Mouse (Mus musculus) kidney, postnatal 4 days (tissue): ENCODE data around the gene Smim5.
"Not testable (repeated sequence)": the region's sequence is repeated elsewhere in the genome, so short reads cannot be mapped to it uniquely, and the experiment has no call there.

Experiments used
- DNase-seq, 2 experiments: peaks; one replicate each; pipeline ENCODE4 v3.0.0; 2021; ENCODE audit warnings: mixed read lengths in 2 of 2

The Smim5 gene

DNA sequence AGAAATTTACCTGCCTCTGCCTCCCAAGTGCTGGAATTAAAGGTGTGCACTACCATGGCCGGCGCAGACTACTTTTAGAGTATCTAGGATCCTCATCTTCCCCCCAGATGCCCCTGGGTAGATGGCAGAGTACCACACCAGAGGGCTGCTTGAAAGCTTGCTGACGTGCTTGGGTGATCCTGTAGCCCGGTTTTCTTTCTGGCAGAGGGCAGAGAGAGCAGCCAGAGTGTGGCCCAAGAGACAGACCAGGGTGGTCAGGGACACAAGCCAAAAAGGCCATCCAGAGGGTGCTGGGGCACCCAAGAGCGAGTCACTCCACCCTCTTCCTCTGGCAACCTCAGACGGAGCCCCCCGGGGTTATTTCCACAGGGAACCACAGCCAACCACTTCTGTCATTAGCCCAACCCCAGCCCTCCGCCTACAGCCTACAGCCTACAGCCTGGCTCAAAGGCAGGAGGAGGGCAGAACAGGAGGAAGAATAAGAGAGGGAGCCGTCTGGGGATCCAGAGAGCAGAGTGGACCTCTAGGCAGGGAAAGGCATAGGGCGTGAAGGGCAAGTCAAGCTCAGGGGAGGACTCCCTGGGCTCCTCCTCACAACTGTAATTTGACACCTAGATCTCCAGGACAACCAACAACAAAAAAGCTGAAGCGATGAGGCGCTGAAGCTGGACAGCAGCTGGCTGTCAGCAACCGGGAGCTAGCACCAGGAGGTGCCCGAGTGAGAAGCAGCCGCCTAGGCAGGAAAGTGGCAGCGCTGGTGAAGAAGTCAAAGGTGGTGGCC lies at the start of gene Smim5:
Smim5 (plus strand) TSS at position 481 of the 781 bp plus-strand sequence.
- peak; percentile 73 to 83 for DNase-seq

DNA sequence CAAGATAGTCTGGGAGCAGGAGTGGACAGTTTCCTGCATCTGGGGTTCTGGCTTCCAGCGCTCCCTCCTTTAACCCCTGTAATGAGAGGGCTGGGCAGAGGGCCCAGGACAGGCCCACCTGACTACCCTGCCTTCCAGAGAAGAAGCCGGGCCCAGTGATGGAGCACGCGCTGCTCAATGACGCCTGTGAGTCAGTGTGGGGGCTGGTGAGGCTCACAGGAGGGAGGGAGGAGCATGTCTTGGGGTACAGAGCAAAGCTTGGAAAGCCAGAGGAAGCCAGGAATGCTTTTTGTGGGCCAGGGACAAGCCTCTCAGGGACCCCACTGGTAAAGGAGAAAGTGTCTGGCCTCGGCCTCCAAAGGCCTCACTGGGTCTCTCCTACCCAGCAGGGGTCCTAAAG lies 45.1 kb upstream of the Smim5 start:
- DNase-seq = no peak

GRCm38 (mm10) chr11:115857146-115857545 lies 42.6 kb upstream of the Smim5 start:
- DNase-seq = not testable (repeated sequence)

DNA sequence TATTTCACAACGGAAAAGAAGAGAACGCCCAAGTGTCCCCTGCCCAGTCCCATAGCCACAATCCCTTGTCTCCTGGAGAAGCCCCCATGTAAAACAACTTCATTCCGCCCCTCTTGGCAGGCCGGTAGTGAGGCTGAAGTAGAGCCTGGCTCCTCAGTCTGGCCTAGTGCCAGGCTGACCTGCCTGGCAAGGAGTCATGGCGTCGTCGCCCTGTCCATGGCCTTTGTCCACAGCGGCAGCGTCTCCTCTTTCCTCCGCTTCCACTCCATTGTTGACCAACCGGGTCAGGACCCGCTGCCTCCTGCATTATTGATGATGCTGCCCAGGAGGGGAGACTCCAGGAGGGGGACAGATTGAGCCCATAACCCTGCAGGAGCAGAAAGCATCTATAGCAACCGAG lies 41.8 kb upstream of the Smim5 start:
- DNase-seq = peak in 1 of 2 experiments; percentile 36

DNA sequence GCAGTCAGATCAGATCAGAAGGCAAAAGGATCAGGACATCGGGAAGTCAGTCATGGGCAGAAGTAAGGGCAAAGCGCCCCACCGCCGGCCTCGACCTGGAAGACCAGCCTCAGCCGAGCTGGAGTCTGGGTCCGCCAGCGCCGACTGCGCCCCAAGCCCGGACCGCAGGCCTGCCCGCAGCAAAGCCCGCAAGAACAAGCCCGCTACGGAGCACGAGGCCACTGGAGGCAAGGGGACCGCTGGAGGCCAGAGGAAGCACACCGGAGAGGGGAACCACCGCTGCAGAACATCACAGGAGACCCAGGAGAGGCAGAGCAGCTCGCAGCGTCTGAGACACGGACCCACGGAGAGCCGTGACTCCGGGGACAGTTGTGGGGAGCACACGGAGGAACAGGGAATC lies 41.4 kb upstream of the Smim5 start, which contains the start of gene Myo15b:
Myo15b (plus strand) TSS at position 53 of the 400 bp plus-strand sequence.
- peak in 1 of 2 experiments; percentile 36 for DNase-seq

- peak; percentile 94 to 95 for DNase-seq
Observed at GRCm38 (mm10) chr11:115859143-115859945, 40.4 kb upstream of the Smim5 start.

DNA sequence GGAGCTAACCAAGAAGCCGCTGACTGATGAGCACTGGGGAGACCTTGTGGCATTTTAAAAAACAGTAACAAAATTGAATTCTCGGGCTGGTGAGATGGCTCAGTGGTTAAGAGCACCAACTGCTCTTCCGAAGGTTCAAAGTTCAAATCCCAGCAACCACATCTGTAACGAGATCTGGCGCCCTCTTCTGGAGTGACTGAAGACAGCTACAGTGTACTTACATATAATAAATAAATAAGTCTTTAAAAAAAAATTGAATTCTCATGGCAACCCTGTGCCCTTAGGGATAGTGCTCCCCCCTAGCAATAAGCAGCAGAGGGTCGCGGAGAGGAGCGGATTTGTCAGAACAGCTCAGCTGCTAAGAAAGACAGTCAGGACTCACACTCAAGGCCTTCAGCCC lies 35.9 kb upstream of the Smim5 start:
- no peak for DNase-seq

GRCm38 (mm10) chr11:115869393-115869792 lies 30.4 kb upstream of the Smim5 start:
- no peak for DNase-seq

- no peak for DNase-seq
Observed at GRCm38 (mm10) chr11:115872437-115872836, 27.3 kb upstream of the Smim5 start.

DNA sequence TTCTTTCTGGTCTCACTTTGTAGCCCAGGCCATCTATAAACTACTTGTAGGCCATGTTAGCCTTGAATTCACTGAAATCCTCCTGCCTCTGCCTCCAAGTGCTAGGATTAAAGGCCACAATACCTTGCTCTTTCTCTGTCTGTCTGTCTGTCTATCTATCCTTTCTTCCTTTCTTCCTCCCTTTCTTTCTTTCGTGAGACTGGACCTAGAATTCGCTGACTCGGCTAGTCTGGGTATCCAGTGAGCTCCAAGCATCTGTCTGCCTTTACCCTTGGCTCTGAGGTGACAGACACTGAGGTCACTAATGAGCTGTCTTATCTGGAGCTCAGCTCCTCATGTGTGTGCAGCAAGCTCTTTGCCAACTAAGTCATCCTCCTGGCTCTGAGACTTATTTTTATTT lies 23.8 kb upstream of the Smim5 start:
- DNase-seq = no peak

DNA sequence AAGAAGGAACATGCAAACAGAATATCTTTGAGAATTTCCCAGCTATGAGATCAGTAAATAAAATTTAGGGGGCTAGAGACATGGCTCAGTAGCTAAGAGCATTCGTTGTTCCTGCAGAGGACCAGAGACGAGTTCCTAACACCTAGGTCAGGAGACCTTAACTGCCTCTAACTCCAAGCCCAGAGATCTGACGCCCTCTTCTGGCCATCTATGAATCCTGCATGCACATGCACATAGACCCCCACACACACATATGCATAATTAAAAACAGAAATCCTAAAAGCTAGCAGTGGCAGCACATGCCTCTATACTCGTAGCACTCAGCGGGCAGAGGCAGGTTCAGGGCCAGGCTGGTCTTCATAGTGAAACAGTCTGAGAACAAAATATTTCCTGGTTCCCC lies 23.3 kb upstream of the Smim5 start:
- DNase-seq = no peak

GRCm38 (mm10) chr11:115877174-115877755 lies 22.5 kb upstream of the Smim5 start:
- peak; percentile 47 to 66 for DNase-seq

GRCm38 (mm10) chr11:115878071-115878470 lies 21.7 kb upstream of the Smim5 start:
- peak; percentile 24 to 38 for DNase-seq

DNA sequence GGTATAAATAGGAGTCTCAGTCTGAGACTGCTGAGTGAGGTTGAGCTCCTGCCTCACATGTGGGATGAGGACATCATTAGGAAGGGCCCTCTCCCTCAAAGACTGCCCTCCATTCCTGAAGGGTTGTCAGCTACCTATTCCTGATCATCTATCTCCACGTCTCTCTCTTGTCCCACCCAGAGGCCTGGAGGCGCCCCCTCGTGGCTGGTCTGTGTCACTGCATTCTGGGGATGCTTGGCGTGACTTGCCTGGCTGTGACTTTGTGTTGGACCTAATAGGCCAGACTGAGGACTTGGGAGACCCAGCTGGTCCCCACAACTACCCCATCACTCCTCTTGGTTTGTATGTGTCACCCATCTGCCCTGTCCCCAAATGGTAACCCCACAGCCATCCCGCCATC lies 18.8 kb upstream of the Smim5 start:
- DNase-seq = peak; percentile 48 to 49

DNA sequence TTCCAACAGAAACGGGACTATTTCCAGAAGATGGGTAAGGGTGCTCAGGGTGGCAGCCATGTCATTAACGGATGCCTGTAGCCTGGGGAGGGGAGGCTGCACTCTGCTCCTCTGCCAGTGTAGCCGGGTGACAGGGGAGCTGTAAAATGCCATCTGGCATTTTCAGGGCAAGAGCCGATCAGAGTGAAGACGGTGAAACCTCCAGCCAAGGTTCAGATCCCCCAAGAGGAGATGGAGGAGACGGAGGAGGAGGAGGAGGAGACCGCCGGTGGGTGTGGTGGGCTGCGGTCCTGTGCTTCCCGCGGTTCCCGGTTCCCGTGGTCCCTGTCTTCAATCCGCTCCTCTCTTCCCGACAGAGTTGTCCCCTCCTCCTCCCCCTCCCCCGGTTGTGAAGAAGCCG lies 16.5 kb upstream of the Smim5 start:
- DNase-seq = no peak

DNA sequence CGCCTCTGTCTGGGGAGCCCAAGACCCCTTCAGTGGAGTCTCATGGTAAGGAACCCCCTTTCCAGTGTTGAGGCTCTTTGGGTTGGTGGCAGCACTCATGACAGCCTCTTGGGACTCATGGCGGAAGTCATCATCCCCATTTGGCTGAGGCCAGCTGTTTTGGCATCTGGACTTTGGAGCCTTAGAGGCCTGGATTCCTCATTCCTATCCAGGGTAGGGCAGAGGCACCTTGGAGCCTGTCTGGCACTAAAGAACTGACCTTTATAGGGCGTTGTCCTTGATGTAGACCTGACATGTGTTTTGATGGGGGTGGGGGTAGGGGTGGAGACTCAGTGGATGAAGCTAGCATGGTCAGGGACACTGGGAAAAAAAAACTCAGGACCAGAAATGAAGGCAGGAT lies 15.4 kb upstream of the Smim5 start:
- DNase-seq = no peak

DNA sequence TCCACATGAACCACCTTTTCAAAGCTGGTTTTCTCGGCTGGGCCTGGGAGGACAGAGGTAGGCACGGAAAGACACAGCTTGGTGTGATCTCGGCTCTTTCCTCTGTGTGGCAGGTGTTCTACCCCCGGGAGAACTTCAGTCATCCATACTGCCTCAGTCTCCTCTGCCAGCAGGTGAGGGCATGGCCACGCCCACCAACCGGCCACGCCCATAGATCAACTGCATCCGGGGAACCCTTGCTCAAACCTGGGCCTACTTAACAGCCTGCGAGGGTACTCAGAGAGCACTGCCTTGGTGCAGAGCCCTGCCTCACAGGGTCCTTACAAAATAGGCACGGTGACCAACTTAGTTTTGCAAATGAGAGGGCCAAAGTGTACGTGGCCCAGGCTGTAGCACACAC lies 14.5 kb upstream of the Smim5 start:
- DNase-seq = no peak

- no peak for DNase-seq
Observed at GRCm38 (mm10) chr11:115886446-115886845, 13.3 kb upstream of the Smim5 start.

DNA sequence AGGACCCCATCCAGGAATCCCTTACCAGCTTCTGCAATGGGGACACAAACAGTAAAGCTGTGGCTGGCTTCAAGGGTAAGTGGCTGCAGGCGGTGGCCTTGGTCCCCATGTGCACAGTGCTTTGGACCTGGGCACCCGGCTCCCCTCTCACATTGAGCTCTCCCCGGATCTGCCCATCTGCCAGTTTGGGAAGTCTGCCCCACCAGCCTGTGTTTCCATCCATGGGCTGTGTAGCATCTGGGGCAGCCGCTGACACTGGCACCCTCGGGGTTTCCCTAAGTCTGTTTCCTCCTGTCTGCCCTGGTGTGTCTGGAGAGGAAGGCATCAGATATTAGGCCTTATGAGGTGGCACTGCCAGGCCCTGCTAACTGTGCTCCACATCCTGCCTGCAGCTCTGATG lies 11.7 kb upstream of the Smim5 start:
- no peak for DNase-seq

DNA sequence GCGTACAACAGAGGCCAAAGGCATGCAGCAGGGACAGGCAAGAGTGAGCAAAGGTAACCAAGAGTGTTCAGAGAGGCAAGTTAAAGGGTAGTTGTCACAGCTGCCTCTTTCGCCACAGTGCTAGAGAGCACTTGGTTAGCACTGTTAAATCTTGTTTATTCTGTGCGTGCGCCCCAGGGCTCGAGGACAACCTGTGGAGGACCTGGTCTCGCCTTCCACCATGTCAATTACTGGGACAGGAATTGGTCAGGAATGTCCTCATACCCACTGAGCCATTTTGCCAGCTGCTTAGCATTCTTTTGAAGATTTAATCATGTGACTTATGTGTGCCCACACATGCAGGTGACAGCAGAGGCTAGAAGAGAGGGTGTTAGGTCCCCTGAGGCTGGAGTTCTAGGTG lies 10.6 kb upstream of the Smim5 start:
- DNase-seq = no peak

- no peak for DNase-seq
Observed at GRCm38 (mm10) chr11:115892213-115892612, 7.6 kb upstream of the Smim5 start.

DNA sequence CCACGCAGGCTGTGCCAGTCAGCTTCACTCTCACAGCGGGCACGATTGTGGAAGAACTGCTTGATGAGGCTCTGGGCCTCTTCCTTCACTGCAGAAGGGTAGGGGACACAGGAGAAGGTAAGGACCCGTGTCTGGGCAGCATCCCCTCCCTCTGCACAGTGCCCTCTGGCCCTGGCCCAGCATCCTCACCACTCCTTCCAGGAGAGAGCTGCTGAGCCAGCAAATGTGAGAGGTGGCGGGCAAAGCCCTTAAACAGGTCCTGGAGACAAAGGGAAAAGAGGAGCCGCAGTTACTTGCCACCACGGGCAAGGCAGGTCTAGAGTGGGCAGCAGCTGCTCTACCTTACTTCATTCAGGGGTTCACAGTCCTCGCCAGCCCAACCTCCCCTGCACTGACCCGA lies 6.7 kb upstream of the Smim5 start:
- DNase-seq = no peak

DNA sequence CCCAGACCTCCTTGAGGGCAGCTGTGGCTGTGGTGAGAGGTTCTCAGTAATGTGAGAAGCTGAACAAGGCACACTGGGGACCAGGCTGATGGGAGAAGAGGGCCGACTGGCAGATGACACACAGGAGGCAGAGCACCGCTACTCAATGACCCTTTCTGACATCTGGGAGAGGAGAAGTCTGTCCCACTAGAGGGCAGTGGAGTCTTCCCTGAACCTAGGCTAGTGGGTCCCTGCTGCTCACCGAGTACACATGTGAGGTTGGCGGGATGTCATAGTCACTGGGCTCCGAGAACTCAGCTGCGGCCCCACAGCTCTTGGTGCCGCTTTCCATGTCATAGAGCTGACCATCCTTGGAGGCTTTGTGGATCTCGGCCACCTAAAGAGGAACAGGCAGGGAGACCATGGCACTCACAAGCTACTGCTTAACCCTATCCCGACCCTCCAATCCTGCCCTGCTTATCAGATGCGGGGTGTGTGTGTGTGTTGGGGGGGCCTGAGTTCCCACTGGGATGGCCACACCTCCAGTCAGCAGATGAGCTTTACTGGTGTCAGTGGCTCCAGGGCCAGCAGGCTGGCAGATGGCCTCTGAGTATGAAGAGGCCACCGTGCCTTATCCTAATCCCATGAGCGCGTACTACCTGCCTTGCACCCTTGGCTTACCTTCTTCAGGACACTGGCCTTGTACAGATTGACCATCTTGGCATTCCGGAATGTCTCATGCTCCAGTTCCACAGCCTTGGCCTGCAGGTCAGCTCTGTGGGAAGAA lies 4.8 kb upstream of the Smim5 start:
- DNase-seq = peak in 1 of 2 experiments; percentile 50
